In the genomic region with DNA sequence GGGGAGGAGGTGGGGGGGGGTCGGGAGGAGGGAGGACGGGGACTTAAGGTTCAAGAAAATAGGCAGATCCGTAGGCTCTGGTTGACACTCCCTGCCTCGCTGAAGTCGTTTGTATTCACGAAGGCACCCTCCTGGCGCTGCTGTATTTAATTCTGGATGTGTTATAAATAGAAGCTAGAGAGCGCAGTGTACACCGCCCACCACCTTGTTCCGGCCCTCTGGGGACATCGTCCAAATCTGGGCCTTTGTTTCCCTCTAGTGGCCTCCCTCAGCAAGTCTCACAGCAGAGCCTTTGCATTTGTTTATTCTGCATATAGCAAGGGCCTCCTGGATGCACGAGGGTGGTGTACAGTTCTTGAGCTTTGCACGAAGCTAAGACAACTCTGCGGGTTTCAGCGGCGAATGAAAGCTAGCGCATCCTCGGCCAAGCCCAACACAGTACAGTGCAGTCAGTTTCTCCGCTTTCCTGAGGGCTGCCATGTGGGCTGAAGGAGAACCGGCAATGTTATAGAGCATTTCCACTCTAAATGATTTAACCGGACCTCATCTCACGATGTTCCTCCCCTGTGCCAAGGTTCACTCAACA, we compare ENCODE assay signal across 8 mouse cellular contexts. TPM values are rescaled to one million over a fixed set of nuclear protein-coding genes. Genes with fewer than 3 reads are reported as not detected.
A peak's percentile ranks its signal among the peaks of the same experiment; 100 is the strongest.
DNase-seq lines count a peak whose midpoint lies in the region; ATAC-seq and TF ChIP-seq lines count a peak whose summit lies in the region.

No protein-coding gene starts in this region.

- no peak overlapping the region for H3K4me3 ChIP-seq in C2C12 (ENCODE audit: insufficient read depth, poor library complexity, severe bottlenecking)
- H3K4me3 ChIP-seq in bone marrow macrophage, adult 2 months (ENCODE audit: insufficient read depth, low read length) = peak overlapping the region; percentile 33
- peak overlapping the region; percentile 33 for H3K4me3 ChIP-seq in embryonic facial prominence, embryonic 15.5 days (replicated peaks)
- H3K4me3 ChIP-seq in heart, embryonic 12.5 days = peak overlapping the region; percentile 39
- H3K4me3 ChIP-seq in kidney, embryonic 15.5 days (replicated peaks) = peak overlapping the region; percentile 36
- peak overlapping the region; percentile 28 for H3K4me3 ChIP-seq in limb, embryonic 15.5 days
- peak overlapping the region; percentile 32 for H3K4me3 ChIP-seq in midbrain, embryonic 16.5 days (ENCODE audit: low read depth, low read length)
- H3K4me3 ChIP-seq in spleen, adult 2 months (ENCODE audit: extremely low read depth, insufficient read depth, insufficient read length) = peak overlapping the region; percentile 46; the same call in 1 of the 2 replicates

- peaks cover 2% of the 10 kb centered on the region for H3K36me3 ChIP-seq in C2C12 (ENCODE audit: control insufficient read depth, insufficient read depth)
- H3K36me3 ChIP-seq in embryonic facial prominence, embryonic 15.5 days = no peaks in the 10 kb centered on the region
- no peaks in the 10 kb centered on the region for H3K36me3 ChIP-seq in heart, embryonic 12.5 days
- H3K36me3 ChIP-seq in kidney, embryonic 15.5 days = no peaks in the 10 kb centered on the region
- H3K36me3 ChIP-seq in limb, embryonic 15.5 days = peaks cover 11% of the 10 kb centered on the region; the same call in 1 of the 2 replicates
- 0 out of 2 replicates have a peak, but pooled peaks cover 2% of the 10 kb centered on the region for H3K36me3 ChIP-seq in midbrain, embryonic 16.5 days (ENCODE audit: control insufficient read depth, insufficient read depth, low read length)
- no peaks in the 10 kb centered on the region for H3K36me3 ChIP-seq in spleen, adult 2 months (ENCODE audit: control insufficient read depth, insufficient read depth, low read length)

- peak; percentile 89 for ATAC-seq in embryonic facial prominence, embryonic 15.5 days (ENCODE audit: insufficient number of reproducible peaks, low FRiP score, low TSS enrichment, low read depth)
- ATAC-seq in heart, embryonic 12.5 days (ENCODE audit: insufficient number of reproducible peaks, low FRiP score) = peak; percentile 78
- ATAC-seq in kidney, embryonic 15.5 days (replicated peaks; ENCODE audit: low FRiP score) = peak; percentile 90
- ATAC-seq in limb, embryonic 15.5 days (ENCODE audit: insufficient number of reproducible peaks, low FRiP score, low TSS enrichment, low read depth) = peak; percentile 83
- peak; percentile 91 for ATAC-seq in midbrain, embryonic 16.5 days

- H3ac ChIP-seq in C2C12 (ENCODE audit: control insufficient read depth, insufficient read length, low read depth) = peak overlapping the region; percentile 35

- no peaks in the 10 kb centered on the region for H3K79me3 ChIP-seq in C2C12 (ENCODE audit: low read depth)

- no peaks in the 10 kb centered on the region for H3K27me3 ChIP-seq in C2C12 (ENCODE audit: control insufficient read depth, insufficient read depth, insufficient read length)
- H3K27me3 ChIP-seq in embryonic facial prominence, embryonic 15.5 days = no peaks in the 10 kb centered on the region
- H3K27me3 ChIP-seq in heart, embryonic 12.5 days (replicated peaks) = no peaks in the 10 kb centered on the region
- no peaks in the 10 kb centered on the region for H3K27me3 ChIP-seq in kidney, embryonic 15.5 days
- no peaks in the 10 kb centered on the region for H3K27me3 ChIP-seq in limb, embryonic 15.5 days
- no peaks in the 10 kb centered on the region for H3K27me3 ChIP-seq in midbrain, embryonic 16.5 days (ENCODE audit: control insufficient read depth, insufficient read depth, low read depth, low read length)
- H3K27me3 ChIP-seq in spleen, adult 2 months (ENCODE audit: control insufficient read depth, insufficient read depth, low read length) = no peaks in the 10 kb centered on the region

- no peak for TF ChIP-seq CTCF in C2C12 (IDR thresholded peaks at IDR 0.05; ENCODE audit: control insufficient read depth, insufficient read depth, insufficient read length)
- peak; percentile 72 for TF ChIP-seq CTCF in bone marrow macrophage, adult 2 months (IDR thresholded peaks at IDR 0.05; ENCODE audit: low read depth, low read length)
- TF ChIP-seq CTCF in spleen, adult 2 months (IDR thresholded peaks at IDR 0.05; ENCODE audit: extremely low read depth, insufficient read depth, insufficient read length, insufficient replicate concordance) = peak; percentile 66; the same call in 1 of the 2 replicates

- H3K4me2 ChIP-seq in embryonic facial prominence, embryonic 15.5 days (replicated peaks) = peak overlapping the region; percentile 48
- peak overlapping the region; percentile 72 for H3K4me2 ChIP-seq in heart, embryonic 12.5 days
- peak overlapping the region; percentile 65 for H3K4me2 ChIP-seq in kidney, embryonic 15.5 days
- peak overlapping the region; percentile 43 for H3K4me2 ChIP-seq in limb, embryonic 15.5 days
- peak overlapping the region; percentile 53 for H3K4me2 ChIP-seq in midbrain, embryonic 16.5 days (ENCODE audit: low read length)

- WGBS in embryonic facial prominence, embryonic 15.5 days = 4% methylated on average over 22 of the region's 22 CpGs
- WGBS in heart, embryonic 12.5 days = 11% methylated on average over 22 of the region's 22 CpGs
- WGBS in kidney, embryonic 15.5 days = 10% methylated on average over 22 of the region's 22 CpGs
- 7% methylated on average over 22 of the region's 22 CpGs for WGBS in limb, embryonic 15.5 days
- WGBS in midbrain, embryonic 16.5 days = 4% methylated on average over 22 of the region's 22 CpGs
- WGBS in spleen, adult 2 months = 6% methylated on average over 22 of the region's 22 CpGs

- H3K79me2 ChIP-seq in C2C12 (ENCODE audit: control insufficient read depth, insufficient read depth) = no peaks in the 10 kb centered on the region

- H3K4me1 ChIP-seq in bone marrow macrophage, adult 2 months (ENCODE audit: control insufficient read depth, insufficient read depth, low read length) = peaks cover 20% of the 10 kb centered on the region
- peaks cover 23% of the 10 kb centered on the region for H3K4me1 ChIP-seq in embryonic facial prominence, embryonic 15.5 days
- H3K4me1 ChIP-seq in heart, embryonic 12.5 days (replicated peaks) = peaks cover 15% of the 10 kb centered on the region
- peaks cover 18% of the 10 kb centered on the region for H3K4me1 ChIP-seq in kidney, embryonic 15.5 days
- peaks cover 18% of the 10 kb centered on the region for H3K4me1 ChIP-seq in limb, embryonic 15.5 days
- H3K4me1 ChIP-seq in midbrain, embryonic 16.5 days (ENCODE audit: control insufficient read depth, insufficient read depth, low read length) = peaks cover 17% of the 10 kb centered on the region
- peaks cover 2% of the 10 kb centered on the region; the same call in 1 of the 2 replicates for H3K4me1 ChIP-seq in spleen, adult 2 months (ENCODE audit: control insufficient read depth, insufficient read depth, insufficient read length)

- H3K9me3 ChIP-seq in embryonic facial prominence, embryonic 15.5 days (replicated peaks) = no peaks in the 10 kb centered on the region
- H3K9me3 ChIP-seq in heart, embryonic 12.5 days (replicated peaks) = no peaks in the 10 kb centered on the region
- no peaks in the 10 kb centered on the region for H3K9me3 ChIP-seq in kidney, embryonic 15.5 days (replicated peaks)
- H3K9me3 ChIP-seq in limb, embryonic 15.5 days = no peaks in the 10 kb centered on the region
- no peaks in the 10 kb centered on the region for H3K9me3 ChIP-seq in midbrain, embryonic 16.5 days (replicated peaks; ENCODE audit: control insufficient read depth, low read length, poor library complexity, severe bottlenecking)

- DNase-seq in spleen, adult 2 months (ENCODE audit: low read depth in 1 of 2, low spot score in 2 of 2) = peak; percentile 63 to 66

- H3K27ac ChIP-seq in bone marrow macrophage, adult 2 months (ENCODE audit: insufficient read depth, low read depth, low read length) = peak overlapping the region; percentile 56
- H3K27ac ChIP-seq in embryonic facial prominence, embryonic 15.5 days (replicated peaks) = peak overlapping the region; percentile 85
- peak overlapping the region; percentile 90 for H3K27ac ChIP-seq in heart, embryonic 12.5 days (ENCODE audit: poor library complexity, severe bottlenecking)
- H3K27ac ChIP-seq in kidney, embryonic 15.5 days = peak overlapping the region; percentile 14
- H3K27ac ChIP-seq in limb, embryonic 15.5 days = peak overlapping the region; percentile 57
- H3K27ac ChIP-seq in midbrain, embryonic 16.5 days (ENCODE audit: low read length) = peak overlapping the region; percentile 83
- H3K27ac ChIP-seq in spleen, adult 2 months (ENCODE audit: insufficient read depth, low read length) = no peak overlapping the region; the same call in 1 of the 2 replicates

- H3K9ac ChIP-seq in embryonic facial prominence, embryonic 15.5 days = no peak overlapping the region
- peak overlapping the region; percentile 64; the same call in 1 of the 2 replicates for H3K9ac ChIP-seq in heart, embryonic 12.5 days
- no peak overlapping the region for H3K9ac ChIP-seq in kidney, embryonic 15.5 days
- H3K9ac ChIP-seq in limb, embryonic 15.5 days = no peak overlapping the region
- H3K9ac ChIP-seq in midbrain, embryonic 16.5 days (ENCODE audit: low read depth, low read length) = peak overlapping the region; percentile 35

- TF ChIP-seq POLR2A in bone marrow macrophage, adult 2 months (IDR thresholded peaks at IDR 0.05; ENCODE audit: borderline replicate concordance, low read depth, low read length) = no peak
- TF ChIP-seq POLR2A in spleen, adult 2 months (IDR thresholded peaks at IDR 0.05; ENCODE audit: low read depth, low read length) = no peak

TF ChIP-seq in C2C12, 6 proteins besides CTCF, POLR2A, EP300 and RAD21:
- TF ChIP-seq MYOD1 (IDR thresholded peaks at IDR 0.05; ENCODE audit: control insufficient read depth, insufficient read length, low read depth) = no peak
- TF ChIP-seq MAX (IDR thresholded peaks at IDR 0.05) = peak; percentile 27

RNA-seq across cellular contexts. Expression of a gene that starts 43.0 kb away (rescaled TPM):
- polyA plus RNA-seq in C2C12 (2012; fragmentation: generic; extraction: Trizol) = 1,815 TPM
- polyA plus RNA-seq in bone marrow macrophage, adult 2 months (2012; ENCODE audit: insufficient read depth, insufficient read length, missing spikeins) = 1,438 and 1,604 TPM in 2 replicates
- polyA plus RNA-seq in embryonic facial prominence, embryonic 15.5 days (2015; fragmentation: Nextera tagmentation; extraction: Ambion mirVana) = 2,291 and 2,301 TPM in 2 replicates
- 2,193 and 2,206 TPM in 2 replicates for polyA plus RNA-seq in heart, embryonic 12.5 days (2016; fragmentation: Nextera tagmentation; extraction: Ambion mirVana)
- 2,873 and 3,000 TPM in 2 replicates for polyA plus RNA-seq in kidney, embryonic 15.5 days (2015; fragmentation: Nextera tagmentation; extraction: Ambion mirVana)
- polyA plus RNA-seq in limb, embryonic 15.5 days (2015; fragmentation: Nextera tagmentation; extraction: Ambion mirVana) = 2,195 and 2,248 TPM in 2 replicates
- 3,317 and 3,489 TPM in 2 replicates for polyA plus RNA-seq in midbrain, embryonic 16.5 days (2015; fragmentation: Nextera tagmentation; extraction: Ambion mirVana)
- 1,187 and 1,452 TPM in 2 replicates for polyA plus RNA-seq in spleen, adult 2 months (2012; rRNA removed)

Comparison
In these comparisons a context has a peak if more than half of its experiments do, and no peak if none do; other contexts are left out.
1. H3K9ac ChIP-seq: peak in heart, embryonic 12.5 days (single experiment) and midbrain, embryonic 16.5 days (single experiment); none in embryonic facial prominence, embryonic 15.5 days (single experiment), kidney, embryonic 15.5 days (single experiment) and limb, embryonic 15.5 days (single experiment).
2. Peak in every context shown above with its lines, with median percentiles within 50 percentile points of each other: ATAC-seq and H3K4me2 ChIP-seq.